Comparison of ENCODE assay signal across 21 mouse cellular contexts in the genomic region with DNA sequence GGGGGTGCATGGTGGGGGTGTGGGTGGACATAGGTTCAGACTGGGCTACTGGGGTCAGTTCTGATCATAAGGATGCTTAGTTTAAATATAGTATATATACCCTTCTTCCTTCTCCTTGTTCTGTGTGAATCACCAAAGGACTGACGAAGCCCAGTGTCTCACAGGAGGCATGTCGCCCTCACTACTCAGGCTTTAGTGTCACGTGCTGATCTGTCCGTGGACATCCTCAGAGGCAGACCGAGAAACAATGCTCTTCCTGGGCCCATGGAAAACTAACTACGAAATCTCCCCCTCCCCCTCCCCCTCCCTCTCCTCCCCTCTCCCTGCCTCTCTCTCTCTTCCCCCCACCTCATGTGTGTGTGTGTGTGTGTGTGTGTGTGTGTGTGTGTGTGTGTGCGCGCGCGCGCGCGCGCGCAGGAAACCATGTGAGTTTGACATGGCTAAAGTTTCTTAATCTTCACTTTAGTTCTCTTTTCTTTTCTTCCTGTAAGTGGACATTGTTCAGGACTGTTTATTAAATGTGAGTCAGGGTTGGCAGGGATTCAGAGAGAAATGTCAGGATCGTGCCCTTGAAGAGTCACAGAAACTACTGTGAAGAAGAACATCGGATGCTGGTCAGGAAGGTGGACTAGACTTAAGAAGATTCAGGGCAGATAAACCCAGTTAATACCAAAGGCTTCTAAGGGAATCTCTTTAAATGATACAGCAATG. TPM values are rescaled to one million over a fixed set of nuclear protein-coding genes. Genes with fewer than 3 reads are reported as not detected.
DNase-seq lines count a peak whose midpoint lies in the region; ATAC-seq and TF ChIP-seq lines count a peak whose summit lies in the region.
"Had no signal": no experiment of that assay in that cellular context is flagged by ENCODE, and none has a peak within 500 bp of the region (broad histone marks: within the 10 kb centered on the region; RNA-seq: fewer than 3 reads in every experiment).

No protein-coding gene starts in this region.

- WGBS in intestine, embryonic 14.5 days, result 61% methylated on average over 17 of the region's 17 CpGs
- WGBS in intestine, embryonic 16.5 days, result 75% methylated on average over 17 of the region's 17 CpGs
- 53% methylated on average over 13 of the region's 17 CpGs for WGBS in lung, postnatal 0 days

- H3K4me3 ChIP-seq in intestine, embryonic 14.5 days (ENCODE audit: low read depth, low read length), result no peak overlapping the region
- no peak overlapping the region for H3K4me3 ChIP-seq in intestine, embryonic 16.5 days (ENCODE audit: low read length)
- no peak overlapping the region for H3K4me3 ChIP-seq in lung, postnatal 0 days (ENCODE audit: low read depth, low read length)
- H3K4me3 ChIP-seq: heart, embryonic 13.5 days; limb, embryonic 12.5 days; liver, embryonic 15.5 days; midbrain, embryonic 12.5 days; myocyte had no signal

- peak overlapping the region; percentile 29; the same call in 1 of the 2 replicates for H3K4me2 ChIP-seq in intestine, embryonic 14.5 days (ENCODE audit: low read length)
- no peak overlapping the region for H3K4me2 ChIP-seq in intestine, embryonic 16.5 days (ENCODE audit: low read depth, low read length)
- no peak overlapping the region for H3K4me2 ChIP-seq in lung, postnatal 0 days (replicated peaks; ENCODE audit: low read depth, low read length)
- H3K4me2 ChIP-seq: heart, embryonic 13.5 days; limb, embryonic 12.5 days; liver, embryonic 15.5 days; midbrain, embryonic 12.5 days had no signal

- no peak overlapping the region for H3K27ac ChIP-seq in intestine, embryonic 14.5 days (ENCODE audit: low read depth)
- no peak overlapping the region for H3K27ac ChIP-seq in intestine, embryonic 16.5 days (ENCODE audit: low read length)
- H3K27ac ChIP-seq in lung, postnatal 0 days (ENCODE audit: low read length), result no peak overlapping the region
- H3K27ac ChIP-seq: heart, embryonic 13.5 days; limb, embryonic 12.5 days; liver, embryonic 15.5 days; midbrain, embryonic 12.5 days had no signal

- no peaks in the 10 kb centered on the region for H3K36me3 ChIP-seq in intestine, embryonic 14.5 days (ENCODE audit: control insufficient read depth, insufficient read depth, low read length)
- H3K36me3 ChIP-seq in intestine, embryonic 16.5 days (ENCODE audit: control insufficient read depth, insufficient read depth, low read length), result no peaks in the 10 kb centered on the region
- no peaks in the 10 kb centered on the region for H3K36me3 ChIP-seq in lung, postnatal 0 days (ENCODE audit: insufficient read depth, low read length)
- H3K36me3 ChIP-seq: heart, embryonic 13.5 days; limb, embryonic 12.5 days; liver, embryonic 15.5 days; midbrain, embryonic 12.5 days had no signal

- H3K9ac ChIP-seq in intestine, embryonic 14.5 days (ENCODE audit: low read length), result no peak overlapping the region
- no peak overlapping the region for H3K9ac ChIP-seq in intestine, embryonic 16.5 days (ENCODE audit: low read depth, low read length)
- H3K9ac ChIP-seq in lung, postnatal 0 days (replicated peaks; ENCODE audit: low read depth), result no peak overlapping the region
- H3K9ac ChIP-seq: heart, embryonic 13.5 days; limb, embryonic 12.5 days; liver, embryonic 15.5 days; midbrain, embryonic 12.5 days had no signal

- H3K9me3 ChIP-seq in intestine, embryonic 14.5 days (ENCODE audit: control insufficient read depth, low read length), result peaks cover 10% of the 10 kb centered on the region
- H3K9me3 ChIP-seq in intestine, embryonic 16.5 days (ENCODE audit: control insufficient read depth, low read length), result peaks cover 4% of the 10 kb centered on the region; the same call in 1 of the 2 replicates
- no peaks in the 10 kb centered on the region for H3K9me3 ChIP-seq in lung, postnatal 0 days (ENCODE audit: low read length)

- no peaks in the 10 kb centered on the region for H3K4me1 ChIP-seq in intestine, embryonic 14.5 days (replicated peaks; ENCODE audit: control insufficient read depth, insufficient read depth, low read length)
- no peaks in the 10 kb centered on the region for H3K4me1 ChIP-seq in intestine, embryonic 16.5 days (ENCODE audit: control insufficient read depth, insufficient read depth, low read length)
- no peaks in the 10 kb centered on the region for H3K4me1 ChIP-seq in lung, postnatal 0 days (ENCODE audit: insufficient read depth, low read depth, low read length)
- H3K4me1 ChIP-seq: limb, embryonic 12.5 days; liver, embryonic 15.5 days; midbrain, embryonic 12.5 days had no signal

- ATAC-seq in intestine, embryonic 14.5 days (replicated peaks; ENCODE audit: low FRiP score, low TSS enrichment, low read depth), result peak; percentile 23; the same call in 1 of the 2 replicates
- ATAC-seq in intestine, embryonic 16.5 days, result no peak
- ATAC-seq in lung, postnatal 0 days, result peak; percentile 59
- peak; percentile 39; the same call in 1 of the 2 replicates for ATAC-seq in megakaryocyte progenitor cell, adult 5-6 weeks (replicated peaks; ENCODE audit: poor library complexity)

- TF ChIP-seq EP300 in lung, postnatal 0 days (IDR thresholded peaks at IDR 0.05), result no peak

- DNase-seq in intestine, embryonic 14.5 days (ENCODE audit: low spot score), result no peak
- DNase-seq in lung, postnatal 0 days (ENCODE audit: low spot score), result peak; percentile 46
- DNase-seq in lung, adult 18-20 months, result no peak
- peak; percentile 55 to 70 for DNase-seq in adrenal gland, postnatal 36 days
- DNase-seq in frontal cortex, adult 2 months (ENCODE audit: extremely low spot score in 1 of 2, low spot score in 1 of 2), result no peak
- no peak for DNase-seq in thymus, postnatal 14 days
- DNase-seq: B cell, adult 2 months; cerebellum, adult 11 months; gastrocnemius, postnatal 25 days; right cerebral cortex, postnatal 14 days had no signal

- TF ChIP-seq CTCF in lung, postnatal 0 days (IDR thresholded peaks at IDR 0.05), result no peak

- no peaks in the 10 kb centered on the region for H3K27me3 ChIP-seq in intestine, embryonic 14.5 days (replicated peaks; ENCODE audit: control insufficient read depth, insufficient read depth, low read length)
- no peaks in the 10 kb centered on the region for H3K27me3 ChIP-seq in intestine, embryonic 16.5 days (replicated peaks; ENCODE audit: control insufficient read depth, insufficient read depth, low read length)
- no peaks in the 10 kb centered on the region for H3K27me3 ChIP-seq in lung, postnatal 0 days (replicated peaks; ENCODE audit: insufficient read depth, low read length)
- H3K27me3 ChIP-seq: heart, embryonic 13.5 days; limb, embryonic 12.5 days; liver, embryonic 15.5 days; midbrain, embryonic 12.5 days had no signal

RNA-seq across cellular contexts. Expression of a gene that starts 22.2 kb away (rescaled TPM):
- not detected in 2 replicates for polyA plus RNA-seq in intestine, embryonic 14.5 days (2014; fragmentation: Nextera tagmentation; extraction: Ambion mirVana)
- polyA plus RNA-seq in intestine, embryonic 16.5 days (2015; fragmentation: Nextera tagmentation; extraction: Ambion mirVana), result not detected in 2 replicates
- polyA plus RNA-seq in lung, postnatal 0 days (2015; fragmentation: Nextera tagmentation; extraction: Ambion mirVana), result not detected in 2 replicates
- total RNA-seq in adrenal gland, postnatal 36 days (2021), result not detected
- not detected in 2 replicates for total RNA-seq in megakaryocyte progenitor cell, adult 5-6 weeks (2015)
- total RNA-seq in megakaryocyte progenitor cell, adult 5-6 weeks (2017), result not detected in 2 replicates
- polyA plus RNA-seq in frontal cortex, adult 2 months (2012; rRNA removed), result not detected in 2 replicates
- total RNA-seq: gastrocnemius, postnatal 25 days; hematopoietic stem cell, adult 5-6 weeks; left cerebral cortex, adult 18-20 months had no signal
- polyA plus RNA-seq: embryonic facial prominence, embryonic 11.5 days; heart, embryonic 13.5 days; limb, embryonic 12.5 days; liver, embryonic 15.5 days; midbrain, embryonic 12.5 days; myocyte; urinary bladder, adult 2 months had no signal

Comparison
In these comparisons a context has a peak if more than half of its experiments do, and no peak if none do; other contexts are left out.
1. DNase-seq: peak in lung, postnatal 0 days (single experiment) and adrenal gland, postnatal 36 days (2 of 2); none in intestine, embryonic 14.5 days (single experiment), lung, adult 18-20 months (0 of 2), frontal cortex, adult 2 months (0 of 2) and thymus, postnatal 14 days (single experiment).